Comparison of ENCODE assay signal across 8 mouse cellular contexts in the genomic region with DNA sequence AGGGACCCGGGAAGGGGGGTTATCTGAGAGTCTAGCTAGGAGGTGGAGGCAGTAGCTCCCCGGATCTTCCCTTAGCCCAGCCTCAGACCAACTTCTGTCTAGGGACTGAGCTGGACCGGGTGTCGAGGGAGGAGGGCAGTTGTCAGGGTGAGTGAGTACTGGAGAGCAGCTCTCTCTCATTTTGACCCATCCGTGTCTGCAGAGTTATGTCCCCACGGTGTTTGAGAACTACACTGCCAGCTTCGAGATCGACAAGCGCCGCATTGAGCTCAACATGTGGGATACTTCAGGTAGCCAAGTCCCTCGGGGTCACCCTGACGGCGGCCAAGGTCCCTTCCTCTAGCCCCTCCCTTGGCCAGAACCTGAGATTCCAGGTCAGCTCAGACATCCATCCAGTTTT. TPM values are rescaled to one million over a fixed set of nuclear protein-coding genes. Genes with fewer than 3 reads are reported as not detected.
DNase-seq lines count a peak whose midpoint lies in the region; ATAC-seq and TF ChIP-seq lines count a peak whose summit lies in the region.

No protein-coding gene starts in this region.

- peak overlapping the region; percentile 77 for H3K4me3 ChIP-seq in heart, embryonic 13.5 days
- H3K4me3 ChIP-seq in G1E (ENCODE audit: low read depth, low read length): peak overlapping the region; percentile 84
- peak overlapping the region; percentile 81 for H3K4me3 ChIP-seq in hindbrain, embryonic 13.5 days
- H3K4me3 ChIP-seq in midbrain, embryonic 14.5 days (replicated peaks; ENCODE audit: low read depth, low read length): peak overlapping the region; percentile 81

- DNase-seq in heart, adult 9 months (ENCODE audit: low spot score in 2 of 2): no peak
- no peak for DNase-seq in G1E (ENCODE audit: low spot score)
- DNase-seq in midbrain, embryonic 14.5 days: no peak
- DNase-seq in retina, embryonic 14.5 days (ENCODE audit: low spot score): no peak
- DNase-seq in right cerebral cortex, postnatal 36 days (ENCODE audit: low spot score in 2 of 2): no peak

- no peak for TF ChIP-seq CTCF in G1E (IDR thresholded peaks at IDR 0.05; ENCODE audit: low read depth, low read length)

- 0 out of 2 replicates have a peak, but pooled peaks cover 6% of the 10 kb centered on the region for H3K36me3 ChIP-seq in heart, embryonic 13.5 days
- H3K36me3 ChIP-seq in G1E (replicated peaks): peaks cover 34% of the 10 kb centered on the region
- peaks cover 15% of the 10 kb centered on the region for H3K36me3 ChIP-seq in hindbrain, embryonic 13.5 days
- peaks cover 9% of the 10 kb centered on the region for H3K36me3 ChIP-seq in midbrain, embryonic 14.5 days (ENCODE audit: control insufficient read depth, insufficient read depth, low read length)

- WGBS in heart, embryonic 13.5 days: 7% methylated on average over 13 of the region's 13 CpGs
- 3% methylated on average over 13 of the region's 13 CpGs for WGBS in hindbrain, embryonic 13.5 days
- 4% methylated on average over 13 of the region's 13 CpGs for WGBS in midbrain, embryonic 14.5 days

- peak overlapping the region; percentile 86 for H3K9ac ChIP-seq in heart, embryonic 13.5 days
- H3K9ac ChIP-seq in hindbrain, embryonic 13.5 days: peak overlapping the region; percentile 90
- H3K9ac ChIP-seq in midbrain, embryonic 14.5 days (replicated peaks; ENCODE audit: low read length): peak overlapping the region; percentile 79

- H3K4me1 ChIP-seq in heart, embryonic 13.5 days: peaks cover 63% of the 10 kb centered on the region
- peaks cover 76% of the 10 kb centered on the region for H3K4me1 ChIP-seq in G1E (ENCODE audit: insufficient read depth, low read depth, low read length)
- H3K4me1 ChIP-seq in hindbrain, embryonic 13.5 days (replicated peaks): peaks cover 70% of the 10 kb centered on the region
- peaks cover 28% of the 10 kb centered on the region for H3K4me1 ChIP-seq in midbrain, embryonic 14.5 days (ENCODE audit: control insufficient read depth, insufficient read depth, low read length)

- peak overlapping the region; percentile 82 for H3K4me2 ChIP-seq in heart, embryonic 13.5 days
- H3K4me2 ChIP-seq in hindbrain, embryonic 13.5 days: peak overlapping the region; percentile 92
- peak overlapping the region; percentile 77 for H3K4me2 ChIP-seq in midbrain, embryonic 14.5 days (ENCODE audit: low read length)

- no peaks in the 10 kb centered on the region for H3K27me3 ChIP-seq in heart, embryonic 13.5 days (replicated peaks)
- H3K27me3 ChIP-seq in G1E (ENCODE audit: insufficient read depth, low read length): peaks cover 3% of the 10 kb centered on the region; the same call in 1 of the 2 replicates
- no peaks in the 10 kb centered on the region for H3K27me3 ChIP-seq in hindbrain, embryonic 13.5 days
- no peaks in the 10 kb centered on the region for H3K27me3 ChIP-seq in midbrain, embryonic 14.5 days (ENCODE audit: control insufficient read depth, insufficient read depth, low read length)

- no peaks in the 10 kb centered on the region for H3K9me3 ChIP-seq in heart, embryonic 13.5 days
- H3K9me3 ChIP-seq in G1E (replicated peaks): no peaks in the 10 kb centered on the region
- no peaks in the 10 kb centered on the region for H3K9me3 ChIP-seq in hindbrain, embryonic 13.5 days
- H3K9me3 ChIP-seq in midbrain, embryonic 14.5 days (ENCODE audit: control insufficient read depth, low read length): no peaks in the 10 kb centered on the region

- ATAC-seq in heart, embryonic 13.5 days (ENCODE audit: extremely low read depth, insufficient number of reproducible peaks, low FRiP score, low TSS enrichment): no peak
- no peak for ATAC-seq in G1E (ENCODE audit: extremely low read depth, insufficient number of reproducible peaks, low FRiP score, poor library complexity, severe bottlenecking)
- ATAC-seq in hindbrain, embryonic 13.5 days (ENCODE audit: low FRiP score): 0 out of 2 replicates have a peak, but pooled peaks have one; percentile 1
- ATAC-seq in midbrain, embryonic 14.5 days (ENCODE audit: low FRiP score, low TSS enrichment): no peak
- ATAC-seq in megakaryocyte progenitor cell, adult 5-6 weeks (replicated peaks; ENCODE audit: poor library complexity): no peak

- H3K27ac ChIP-seq in heart, embryonic 13.5 days (replicated peaks): peak overlapping the region; percentile 72; the same call in 1 of the 2 replicates
- H3K27ac ChIP-seq in hindbrain, embryonic 13.5 days: peak overlapping the region; percentile 91
- peak overlapping the region; percentile 85 for H3K27ac ChIP-seq in midbrain, embryonic 14.5 days (replicated peaks; ENCODE audit: low read depth, low read length)

RNA-seq across cellular contexts. Expression of gene Vat1, which starts 2.7 kb away (rescaled TPM):
- polyA plus RNA-seq in heart, embryonic 13.5 days (2015; fragmentation: Nextera tagmentation; extraction: Ambion mirVana): 28.0 and 28.9 TPM in 2 replicates
- total RNA-seq in G1E (2014; fragmentation: Nextera tagmentation) (237 and 238 TPM in 2 replicates), G1E (2017) (98.5 and 103 TPM in 2 replicates)
- 384 and 452 TPM in 2 replicates for polyA plus RNA-seq in G1E (2012)
- 92.1 and 96.6 TPM in 2 replicates for polyA plus RNA-seq in hindbrain, embryonic 13.5 days (2015; fragmentation: Nextera tagmentation; extraction: Ambion mirVana)
- polyA plus RNA-seq in midbrain, embryonic 14.5 days (2014; fragmentation: Nextera tagmentation; extraction: Ambion mirVana): 99.9 and 129 TPM in 2 replicates
- 83.6 and 92.8 TPM in 2 replicates for total RNA-seq in megakaryocyte progenitor cell, adult 5-6 weeks (2015)
- 47.9 and 50.0 TPM in 2 replicates for total RNA-seq in megakaryocyte progenitor cell, adult 5-6 weeks (2017)

RNA-seq across cellular contexts. Expression of gene Rnd2, which starts 3.9 kb away (rescaled TPM):
- polyA plus RNA-seq in heart, embryonic 13.5 days (2015; fragmentation: Nextera tagmentation; extraction: Ambion mirVana): 23.5 and 26.4 TPM in 2 replicates
- total RNA-seq in G1E (2014; fragmentation: Nextera tagmentation) (26.5 and 32.0 TPM in 2 replicates), G1E (2017) (36.6 and 44.3 TPM in 2 replicates)
- 35.3 and 46.4 TPM in 2 replicates for polyA plus RNA-seq in G1E (2012)
- polyA plus RNA-seq in hindbrain, embryonic 13.5 days (2015; fragmentation: Nextera tagmentation; extraction: Ambion mirVana): 108 and 111 TPM in 2 replicates
- 58.6 and 72.6 TPM in 2 replicates for polyA plus RNA-seq in midbrain, embryonic 14.5 days (2014; fragmentation: Nextera tagmentation; extraction: Ambion mirVana)
- total RNA-seq in megakaryocyte progenitor cell, adult 5-6 weeks (2015): 2.0 and 3.9 TPM in 2 replicates
- total RNA-seq in megakaryocyte progenitor cell, adult 5-6 weeks (2017): 1.00 and 3.9 TPM in 2 replicates

RNA-seq across cellular contexts. Expression of gene Ifi35, which starts 20.5 kb away (rescaled TPM):
- polyA plus RNA-seq in heart, embryonic 13.5 days (2015; fragmentation: Nextera tagmentation; extraction: Ambion mirVana): 11.6 and 13.7 TPM in 2 replicates
- total RNA-seq in G1E (2014; fragmentation: Nextera tagmentation): 26.3 and 34.3 TPM in 2 replicates
- total RNA-seq in G1E (2017): 48.4 and 54.8 TPM in 2 replicates
- polyA plus RNA-seq in G1E (2012): 24.3 and 28.1 TPM in 2 replicates
- 3.7 and 4.0 TPM in 2 replicates for polyA plus RNA-seq in hindbrain, embryonic 13.5 days (2015; fragmentation: Nextera tagmentation; extraction: Ambion mirVana)
- 1.5 and 5.9 TPM in 2 replicates for polyA plus RNA-seq in midbrain, embryonic 14.5 days (2014; fragmentation: Nextera tagmentation; extraction: Ambion mirVana)
- total RNA-seq in megakaryocyte progenitor cell, adult 5-6 weeks (2015): 27.2 and 31.7 TPM in 2 replicates
- total RNA-seq in megakaryocyte progenitor cell, adult 5-6 weeks (2017): 31.1 and 32.6 TPM in 2 replicates

RNA-seq across cellular contexts. Expression of gene Rpl27, which starts 26.6 kb away (rescaled TPM):
- polyA plus RNA-seq in heart, embryonic 13.5 days (2015; fragmentation: Nextera tagmentation; extraction: Ambion mirVana): 222 and 239 TPM in 2 replicates
- total RNA-seq in G1E (2014; fragmentation: Nextera tagmentation): 787 and 879 TPM in 2 replicates
- 1,687 and 2,225 TPM in 2 replicates for total RNA-seq in G1E (2017)
- 444 and 1,039 TPM in 2 replicates for polyA plus RNA-seq in G1E (2012)
- polyA plus RNA-seq in hindbrain, embryonic 13.5 days (2015; fragmentation: Nextera tagmentation; extraction: Ambion mirVana): 301 and 310 TPM in 2 replicates
- 301 and 329 TPM in 2 replicates for polyA plus RNA-seq in midbrain, embryonic 14.5 days (2014; fragmentation: Nextera tagmentation; extraction: Ambion mirVana)
- total RNA-seq in megakaryocyte progenitor cell, adult 5-6 weeks (2015): 500 and 587 TPM in 2 replicates
- 3,389 and 3,728 TPM in 2 replicates for total RNA-seq in megakaryocyte progenitor cell, adult 5-6 weeks (2017)

RNA-seq across cellular contexts. Expression of gene Ptges3l, which starts 43.6 kb away (rescaled TPM):
- polyA plus RNA-seq in heart, embryonic 13.5 days (2015; fragmentation: Nextera tagmentation; extraction: Ambion mirVana): 71.6 and 75.1 TPM in 2 replicates
- total RNA-seq in G1E (2014; fragmentation: Nextera tagmentation) (not detected in 2 replicates), G1E (2017) (0.12 and 0.33 TPM in 2 replicates)
- polyA plus RNA-seq in G1E (2012): 0.17 and 0.22 TPM in 2 replicates
- 2.3 and 2.8 TPM in 2 replicates for polyA plus RNA-seq in hindbrain, embryonic 13.5 days (2015; fragmentation: Nextera tagmentation; extraction: Ambion mirVana)
- 1.1 TPM in 2 replicates for polyA plus RNA-seq in midbrain, embryonic 14.5 days (2014; fragmentation: Nextera tagmentation; extraction: Ambion mirVana)
- 0.17 and 0.42 TPM in 2 replicates for total RNA-seq in megakaryocyte progenitor cell, adult 5-6 weeks (2015)
- total RNA-seq in megakaryocyte progenitor cell, adult 5-6 weeks (2017): 0.71 and 4.1 TPM in 2 replicates
